Mouse (Mus musculus): Measurements from ENCODE around the gene Gpat2. TPM values are rescaled to one million over a fixed set of nuclear protein-coding genes. Genes with fewer than 3 reads are reported as not detected.

Gpat2 gene
- 0.57 TPM for polyA plus RNA-seq (2017; shearing (Covaris generic))

DNA sequence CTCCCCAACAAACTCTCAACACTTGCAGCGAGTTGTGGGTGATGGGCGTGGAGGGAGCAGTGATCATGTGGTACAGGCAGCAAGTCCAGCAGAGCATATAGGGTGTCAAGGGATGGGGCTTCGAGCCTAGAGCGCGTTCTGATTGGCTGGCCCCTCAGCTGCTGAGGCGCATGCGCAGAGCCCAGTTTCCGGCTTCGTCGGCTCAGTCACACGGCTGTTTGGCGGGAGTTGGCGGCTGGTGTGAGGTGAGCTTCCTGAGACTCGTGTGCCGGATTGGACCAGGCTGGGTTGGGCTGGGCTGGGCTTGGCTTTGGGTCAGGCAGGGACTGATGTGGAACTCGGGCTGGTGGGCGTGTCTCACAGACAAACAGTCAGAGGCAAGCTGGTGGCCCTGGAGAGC lies at the start of gene Gpat2:
Gene Gpat2 (plus strand): TSS at position 223 of the 400 bp plus-strand sequence.

DNA sequence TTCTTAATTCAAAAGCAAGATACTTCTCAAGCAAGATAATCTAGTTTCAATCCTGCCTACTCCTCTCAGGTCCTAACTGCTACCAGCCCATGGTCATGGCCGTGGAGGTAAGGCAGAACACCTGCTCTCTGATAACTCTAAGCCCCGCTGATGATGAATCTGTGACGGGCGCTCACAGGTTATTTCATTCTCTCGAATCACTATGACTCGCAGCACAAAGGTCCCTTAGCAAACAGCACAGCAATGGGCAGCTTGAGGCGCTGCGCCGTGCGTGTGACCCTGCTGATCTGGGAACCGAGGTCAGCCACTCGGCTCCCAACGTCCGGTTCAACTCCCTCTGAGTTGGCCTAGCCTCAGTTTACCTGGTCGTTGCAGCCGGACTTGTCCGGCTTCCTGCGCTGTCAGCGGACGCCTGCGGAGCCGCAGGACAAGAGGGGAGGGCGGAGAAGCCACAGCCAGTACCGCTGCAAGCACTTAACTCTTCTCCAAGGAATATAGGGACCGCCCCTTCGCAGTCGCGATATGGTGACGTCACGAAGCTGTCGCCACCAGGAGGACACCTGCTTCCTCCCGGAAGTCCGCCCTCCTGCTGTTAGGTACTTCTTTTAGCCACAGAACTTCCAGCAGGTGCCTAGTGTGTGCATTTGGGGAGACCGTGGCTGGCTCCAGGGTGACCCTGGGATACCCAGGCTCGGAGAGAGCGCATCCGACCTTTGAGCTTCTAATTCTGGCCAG lies 19.2 kb downstream of the Gpat2 start, which contains the start of gene Fahd2a:
Gene Fahd2a (minus strand): TSS at position 511 of the 735 bp plus-strand sequence.

Other genes starting within 250 kb of the Gpat2 start
- gene 1810024B03Rik, start 216.9 kb upstream of the Gpat2 start, polyA plus RNA-seq (2017; shearing (Covaris generic)), result 0.59 TPM
- gene Snrnp200, start 216.8 kb upstream of the Gpat2 start, polyA plus RNA-seq (2017; shearing (Covaris generic)), result 90.0 TPM
- 59.5 TPM for gene Ciao1, start 177.4 kb upstream of the Gpat2 start, polyA plus RNA-seq (2017; shearing (Covaris generic))
- 31.5 TPM for gene Tmem127, start 177.3 kb upstream of the Gpat2 start, polyA plus RNA-seq (2017; shearing (Covaris generic))
- 55.0 TPM for gene Stard7, start 155.0 kb upstream of the Gpat2 start, polyA plus RNA-seq (2017; shearing (Covaris generic))
- 1,044 TPM for gene Dusp2, start 89.0 kb upstream of the Gpat2 start, polyA plus RNA-seq (2017; shearing (Covaris generic))
- gene Astl, start 86.6 kb upstream of the Gpat2 start, polyA plus RNA-seq (2017; shearing (Covaris generic)), result 0.32 TPM
- gene Adra2b, start 62.0 kb upstream of the Gpat2 start, polyA plus RNA-seq (2017; shearing (Covaris generic)), result 0.22 TPM
- gene Fahd2a, start 19.4 kb downstream of the Gpat2 start, polyA plus RNA-seq (2017; shearing (Covaris generic)), result 22.9 TPM
- 0.35 TPM for gene Kcnip3, start 96.9 kb downstream of the Gpat2 start, polyA plus RNA-seq (2017; shearing (Covaris generic))
- 0.18 TPM for gene Prom2, start 116.3 kb downstream of the Gpat2 start, polyA plus RNA-seq (2017; shearing (Covaris generic))
- gene Zfp661, start 161.9 kb downstream of the Gpat2 start, polyA plus RNA-seq (2017; shearing (Covaris generic)), result 2.9 TPM
- gene Mrps5, start 162.0 kb downstream of the Gpat2 start, polyA plus RNA-seq (2017; shearing (Covaris generic)), result 89.2 TPM
- 0.35 TPM for gene Mal, start 231.5 kb downstream of the Gpat2 start, polyA plus RNA-seq (2017; shearing (Covaris generic))